Mouse (Mus musculus) testis, adult 2 months (tissue): ENCODE measurements around the gene Pmis2. TPM values are rescaled to one million over a fixed set of nuclear protein-coding genes. Genes with fewer than 3 reads are reported as not detected.
A peak's percentile ranks its signal among the peaks of the same experiment; 100 is the strongest.

Experiments used
- H3K27ac ChIP-seq: fragments of 200-500 bp; 2 replicates; pipeline ENCODE4 v1.5.1; 2012; ENCODE audit warnings: low read depth, low read length; ENCODE audit not compliant: control insufficient read depth, insufficient read depth
- H3K27me3 ChIP-seq: fragments of 200-500 bp; 2 replicates; pipeline ENCODE4 v1.6.1; 2012; ENCODE audit warnings: mild to moderate bottlenecking, low read length, moderate library complexity; ENCODE audit not compliant: control insufficient read depth, insufficient read depth
- H3K36me3 ChIP-seq: fragments of 200-500 bp; 2 replicates; pipeline ENCODE4 v1.6.1; 2012; ENCODE audit warnings: mild to moderate bottlenecking, low read length; ENCODE audit not compliant: control insufficient read depth, insufficient read depth
- H3K4me1 ChIP-seq: fragments of 200-500 bp; 2 replicates; pipeline ENCODE4 v1.6.1; 2012; ENCODE audit warnings: low read length; ENCODE audit not compliant: control insufficient read depth, insufficient read depth
- H3K4me3 ChIP-seq: fragments of 200-500 bp; 2 replicates; pipeline ENCODE4 v1.5.1; 2012; ENCODE audit warnings: low read depth, mild to moderate bottlenecking, low read length, moderate library complexity, mixed read lengths; ENCODE audit not compliant: control insufficient read depth
- CTCF ChIP-seq: fragments of 200-500 bp; IDR thresholded peaks from 2 replicates; pipeline ENCODE4 v1.5.1; 2012; ENCODE audit warnings: low read depth, mild to moderate bottlenecking, inconsistent platforms, low read length, moderate library complexity; ENCODE audit not compliant: control insufficient read depth, insufficient read depth, insufficient replicate concordance
- POLR2A ChIP-seq: fragments of 200-500 bp; IDR thresholded peaks from 2 replicates; pipeline ENCODE4 v1.6.1; 2012; ENCODE audit warnings: low read depth, mild to moderate bottlenecking, inconsistent platforms, low read length, moderate library complexity; ENCODE audit not compliant: control insufficient read depth
- polyA plus RNA-seq: library from polyadenylated mRNA; depleted of rRNA; stranded (reverse); fragments of >200 nt; gene quantifications from 2 replicates; pipeline ENCODE4 v1.2.3, GENCODE M21; 2012

Pmis2 gene
- polyA plus RNA-seq, 1 experiment: 177 TPM

GRCm38 (mm10) chr7:30665321-30665720 is 6.1 kb downstream of the Pmis2 start:
- peaks cover 2% of the 10 kb centered on the region; the same call in 1 of the 2 replicates for H3K36me3 ChIP-seq
- peak overlapping the region; percentile 95 for H3K27ac ChIP-seq
- H3K4me3 ChIP-seq: peak overlapping the region; percentile 99
- no peaks in the 10 kb centered on the region for H3K27me3 ChIP-seq
- H3K4me1 ChIP-seq: peaks cover 2% of the 10 kb centered on the region; the same call in 1 of the 2 replicates
- TF ChIP-seq CTCF (no peak), POLR2A (no peak)

- Histone ChIP-seq H3K27ac (peak within 1 kb of the TSS; percentile 95), H3K27me3 (no peaks in the 10 kb centered on the region), H3K4me1 (peaks cover 2% of the 10 kb centered on the region; the same call in 1 of the 2 replicates), H3K36me3 (peaks cover 2% of the 10 kb centered on the region; the same call in 1 of the 2 replicates), H3K4me3 (peak within 1 kb of the TSS; percentile 99)
- TF ChIP-seq POLR2A: peak; percentile 81; the same call in 1 of the 2 replicates
- no peak; the same call in 1 of the 2 replicates for TF ChIP-seq CTCF
Measured at GRCm38 (mm10) chr7:30664529-30665200, 6.7 kb downstream of the Pmis2 start, which contains the start of gene Haus5. Haus5 (minus strand) TSS chr7:30664994.

DNA sequence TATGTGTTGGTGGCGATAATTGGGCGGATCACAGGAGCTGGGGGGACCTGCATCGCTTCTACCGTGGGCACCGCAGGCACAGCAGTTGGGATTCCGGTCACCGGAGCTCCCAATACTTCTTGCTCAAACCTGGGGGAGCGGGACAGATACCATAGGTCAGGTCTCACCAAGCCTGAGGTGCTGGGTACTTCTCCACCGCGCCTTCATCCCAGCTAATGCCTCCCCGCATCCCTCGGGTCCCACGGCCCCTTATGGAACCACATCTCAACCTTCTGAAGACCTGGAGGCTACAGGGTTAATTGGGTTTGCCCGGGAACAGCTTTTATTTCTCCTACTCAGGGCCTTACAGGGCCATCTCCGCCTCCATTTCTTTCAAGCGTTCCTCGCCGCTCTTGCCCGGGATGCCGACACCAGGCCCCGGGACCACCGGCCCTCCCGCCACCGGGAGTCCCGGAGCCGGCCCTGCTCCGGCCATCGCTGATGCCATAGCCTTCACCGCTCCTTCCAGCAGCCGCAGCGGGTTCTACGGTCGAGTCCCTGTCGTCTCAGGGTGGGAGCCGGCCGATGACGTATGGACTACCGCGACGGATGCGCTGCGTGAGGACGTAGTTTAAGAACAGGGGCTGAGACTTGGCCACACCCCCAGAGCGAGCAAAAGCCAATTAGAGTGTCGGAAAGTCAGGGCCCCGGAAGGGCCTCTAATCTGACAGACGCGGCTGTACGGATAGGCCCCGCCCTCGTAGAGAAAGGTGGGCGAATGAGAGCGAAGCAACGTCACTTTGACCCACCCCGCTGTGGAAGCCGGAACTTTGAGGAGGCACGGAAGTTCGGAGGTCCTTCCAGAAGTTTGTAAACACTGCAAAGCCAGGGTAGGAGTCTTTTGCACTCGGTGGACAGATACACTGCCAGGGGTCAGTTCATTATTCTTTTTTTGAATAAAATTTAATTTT is 21.5 kb downstream of the Pmis2 start, which contains the start of gene Rbm42:
TSS of gene Rbm42 (minus strand) at position 727 of the 950 bp plus-strand sequence.
- no peak for TF ChIP-seq CTCF
- TF ChIP-seq POLR2A: peak; percentile 77
- Histone ChIP-seq H3K4me3 (peak within 1 kb of the TSS; percentile 96), H3K27ac (peak within 1 kb of the TSS; percentile 81), H3K36me3 (no peaks in the 10 kb centered on the region), H3K4me1 (peaks cover 5% of the 10 kb centered on the region), H3K27me3 (no peaks in the 10 kb centered on the region)

GRCm38 (mm10) chr7:30639083-30639482 is 32.3 kb downstream of the Pmis2 start:
- H3K4me3 ChIP-seq: no peak overlapping the region

DNA sequence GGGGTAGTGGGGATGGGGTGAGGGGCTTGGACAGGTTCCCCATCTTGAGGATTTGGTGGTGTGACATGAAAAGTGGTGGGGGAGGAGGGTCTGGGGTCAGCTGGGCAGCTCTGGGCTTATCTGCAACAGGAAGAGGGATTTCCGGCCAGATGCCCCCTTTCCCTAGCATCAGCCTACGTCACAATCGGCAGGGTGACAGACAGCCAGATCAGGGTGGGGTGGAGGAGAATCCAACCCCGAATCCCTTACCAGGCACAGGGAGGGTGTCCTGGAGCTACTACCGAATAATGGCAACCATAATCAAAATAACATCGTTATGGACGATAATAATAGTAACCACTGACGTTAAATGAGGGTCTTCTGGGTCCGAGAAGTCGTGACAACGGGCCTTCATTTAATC is 35.0 kb downstream of the Pmis2 start:
- H3K36me3 ChIP-seq: no peaks in the 10 kb centered on the region
- H3K27ac ChIP-seq: no peak overlapping the region
- no peaks in the 10 kb centered on the region for H3K27me3 ChIP-seq
- TF ChIP-seq POLR2A: no peak
- no peak for TF ChIP-seq CTCF
- peaks cover 13% of the 10 kb centered on the region for H3K4me1 ChIP-seq
- peak overlapping the region; percentile 82 for H3K4me3 ChIP-seq

More at GRCm38 (mm10) chr7:30639083-30639482, 32.3 kb downstream of the Pmis2 start:
- peaks cover 8% of the 10 kb centered on the region for H3K4me1 ChIP-seq
- TF ChIP-seq CTCF: no peak
- no peak for TF ChIP-seq POLR2A
- H3K27me3 ChIP-seq: no peaks in the 10 kb centered on the region
- no peak overlapping the region for H3K27ac ChIP-seq
- no peaks in the 10 kb centered on the region; the same call in 1 of the 2 replicates for H3K36me3 ChIP-seq

DNA sequence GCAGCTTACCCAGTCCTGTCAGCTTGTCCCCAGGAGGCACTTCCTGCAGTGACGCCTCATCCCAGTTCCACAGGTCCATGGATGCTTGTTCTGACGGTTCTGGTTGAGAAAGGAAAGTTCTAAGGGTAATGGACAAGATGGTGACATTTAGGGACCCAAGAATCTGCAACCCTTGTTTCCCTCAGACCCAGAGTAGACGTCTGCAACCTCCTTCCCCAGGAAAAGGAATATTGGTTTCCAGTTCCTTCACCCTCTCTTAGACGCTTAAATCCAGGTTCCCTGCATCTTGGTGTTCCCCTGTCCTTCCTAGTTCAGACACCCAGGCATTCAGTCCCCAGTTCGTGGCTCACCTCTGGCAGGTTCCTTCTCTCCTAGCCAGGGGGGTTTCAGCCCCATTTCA is 35.7 kb downstream of the Pmis2 start, which contains the start of gene Etv2:
TSS of gene Etv2 (minus strand) at position 101 of the 400 bp plus-strand sequence.
- no peaks in the 10 kb centered on the region for H3K27me3 ChIP-seq
- H3K27ac ChIP-seq: no peak within 1 kb of the TSS
- H3K4me3 ChIP-seq: peak within 1 kb of the TSS; percentile 82
- TF ChIP-seq CTCF: no peak
- TF ChIP-seq POLR2A: no peak
- H3K4me1 ChIP-seq: peaks cover 13% of the 10 kb centered on the region
- no peaks in the 10 kb centered on the region for H3K36me3 ChIP-seq
